Mouse (Mus musculus): ENCODE measurements around the gene Med29. TPM values are rescaled to one million over a fixed set of nuclear protein-coding genes. Genes with fewer than 3 reads are reported as not detected.

Gene Med29
- polyA plus RNA-seq (2014; fragmentation: Illumina TruSeq; extraction: RNeasy Lipid Tissue Mini Kit (QIAGEN cat#74804); ENCODE audit: low replicate concordance) = 1.0 TPM

DNA sequence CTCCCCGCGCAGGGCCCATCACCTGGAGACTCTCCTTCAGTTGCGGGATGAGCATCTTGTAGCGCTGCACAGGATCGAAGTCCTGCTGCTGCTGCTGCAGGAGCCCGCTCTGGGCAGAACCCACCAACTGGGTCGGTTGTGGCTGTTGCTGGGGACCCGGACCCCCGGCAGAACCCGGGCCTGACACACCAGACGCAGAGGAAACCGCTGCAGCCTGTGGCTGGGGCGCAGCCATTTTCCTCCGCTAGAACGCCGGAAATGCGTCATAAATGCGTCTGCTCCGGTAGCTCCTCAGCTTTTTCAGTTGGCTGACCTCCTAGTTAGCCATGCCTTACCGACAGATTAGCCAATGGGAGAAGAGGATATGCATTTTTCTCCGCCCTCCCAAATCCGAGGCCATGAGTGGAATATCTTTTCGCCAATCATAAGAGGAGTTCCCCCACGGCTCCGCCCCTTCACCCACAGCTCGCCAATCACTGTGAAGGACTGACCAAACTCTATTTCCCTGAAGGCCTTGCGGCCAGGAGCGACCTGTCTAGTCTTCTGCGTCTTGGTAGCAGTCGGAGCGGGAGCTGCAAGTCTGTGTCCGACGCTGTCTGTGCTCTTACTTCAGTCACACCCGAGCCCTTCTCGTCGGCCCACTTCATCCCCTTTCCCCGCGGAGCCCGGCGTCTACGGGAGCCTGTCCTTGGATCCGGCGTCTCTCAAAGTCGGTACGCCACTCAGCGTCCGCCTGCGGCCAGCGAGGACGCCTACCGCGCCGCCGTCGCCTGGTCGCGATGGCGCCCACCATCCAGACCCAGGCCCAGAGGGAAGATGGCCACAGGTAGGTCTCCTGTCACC, at the start of gene Med29, which contains the start of gene Paf1:
Med29 (minus strand) TSS at position 280 of the 843 bp plus-strand sequence.
Paf1 (plus strand) TSS at position 523 of the 843 bp plus-strand sequence.

DNA sequence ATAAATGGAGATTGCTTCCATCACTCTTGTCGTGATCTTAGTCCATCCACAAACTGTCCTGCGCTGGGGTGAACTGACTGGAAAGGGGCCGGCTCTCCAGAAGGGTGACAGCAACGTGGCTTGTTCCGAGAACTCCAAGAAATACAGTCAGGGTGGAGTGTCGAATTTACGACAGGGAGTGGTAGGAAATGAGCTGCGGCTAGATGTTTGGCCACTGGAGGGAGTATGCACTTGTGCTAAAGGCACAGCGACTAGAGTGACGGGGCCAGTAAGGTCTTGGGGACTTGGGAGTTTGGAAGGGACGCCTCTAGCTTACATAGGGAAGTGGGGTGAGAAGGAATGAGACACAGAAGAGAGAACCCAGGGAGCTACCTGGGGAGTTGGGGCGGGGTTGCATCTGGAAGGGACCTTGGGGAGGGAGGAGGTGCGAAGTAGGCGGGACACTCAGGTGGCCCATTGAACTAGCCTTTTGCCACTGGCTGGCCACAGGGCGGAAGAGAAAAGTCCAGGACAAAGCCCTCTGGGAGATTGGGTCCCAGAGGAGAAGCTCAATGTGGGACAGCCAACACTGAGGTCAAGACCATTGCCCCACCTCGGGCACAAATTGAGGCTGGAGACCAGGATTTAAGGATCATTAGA, 44.5 kb upstream of the Med29 start, which contains the start of gene Gmfg:
Gmfg (plus strand) TSS at position 516 of the 639 bp plus-strand sequence.

DNA sequence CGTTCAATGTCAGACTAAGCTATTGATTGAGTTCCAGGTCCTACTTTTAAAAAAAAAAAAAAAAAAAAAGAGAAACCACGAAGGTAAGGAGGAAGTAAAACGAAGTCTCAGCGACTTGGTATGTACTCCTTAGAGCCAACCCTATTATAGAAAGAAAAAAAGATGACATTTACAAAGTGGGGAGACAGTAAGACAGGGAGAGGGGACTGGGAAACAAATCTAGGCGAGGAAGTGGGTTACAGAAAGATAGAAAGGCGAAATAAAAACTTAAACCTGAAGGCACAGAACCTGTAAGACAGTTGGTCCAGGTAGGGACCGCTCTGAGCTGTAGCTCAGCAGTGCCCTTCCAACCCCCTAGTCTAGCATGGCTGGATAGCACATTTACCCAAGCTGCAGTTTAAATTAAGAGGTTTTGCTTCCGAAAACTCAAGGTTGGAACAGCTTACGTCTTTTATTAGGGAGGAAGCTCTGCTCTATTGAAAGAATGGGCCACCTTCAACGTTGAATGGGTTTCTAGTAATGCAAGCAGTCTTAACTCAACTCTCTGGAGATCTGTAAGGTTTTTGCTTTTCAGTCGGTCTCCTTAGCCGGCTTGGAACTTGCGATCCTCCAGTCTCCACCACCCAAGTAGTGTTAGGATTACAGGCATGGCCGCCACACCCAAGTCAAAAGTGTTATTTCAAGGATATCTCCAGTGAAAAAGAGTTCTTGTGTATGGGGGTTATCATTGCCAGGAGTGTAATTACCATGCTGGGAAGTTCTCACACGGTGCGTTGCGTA, 12.1 kb downstream of the Med29 start, which contains the start of gene Zfp36:
Zfp36 (minus strand) TSS at position 17 of the 780 bp plus-strand sequence.

DNA sequence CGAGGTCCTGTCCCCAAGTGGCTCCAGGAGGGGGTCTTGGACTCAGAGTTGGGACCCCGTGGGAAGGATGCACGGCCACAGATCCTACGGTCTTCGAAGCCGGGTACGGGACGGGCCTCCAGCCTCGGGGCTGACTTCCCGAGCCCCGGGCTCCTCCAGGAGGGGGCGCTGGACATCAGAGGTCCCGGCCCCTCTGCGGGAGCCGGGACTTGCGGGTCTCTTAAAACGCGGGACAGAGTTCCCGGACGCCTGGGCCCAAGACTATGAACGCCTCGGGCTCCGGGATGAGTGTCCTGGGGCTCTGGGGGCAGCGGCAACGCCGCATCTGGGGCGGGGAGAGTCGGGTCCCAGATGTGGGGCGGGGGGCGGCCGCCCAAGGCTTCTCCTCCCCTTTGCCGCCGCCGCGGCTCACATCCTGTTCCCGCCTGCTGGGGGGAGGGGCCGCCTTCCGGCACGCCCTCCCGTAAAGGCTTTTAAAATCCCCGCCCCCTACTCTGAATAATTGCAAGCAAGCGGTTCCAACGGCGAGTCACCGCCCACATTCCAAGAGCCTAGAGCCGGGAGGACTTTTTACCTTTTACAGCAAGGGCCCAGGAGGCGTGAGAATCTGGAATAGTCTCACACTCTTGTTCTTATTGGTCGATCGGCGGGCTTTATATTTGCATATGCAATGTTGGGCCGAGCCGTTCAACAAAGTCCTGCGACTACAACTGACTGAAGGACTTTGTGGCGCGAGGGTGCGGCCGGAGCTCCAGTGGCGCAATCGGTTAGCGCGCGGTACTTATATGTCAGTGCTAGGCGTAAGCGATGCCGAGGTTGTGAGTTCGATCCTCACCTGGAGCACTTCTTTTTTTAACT, 20.0 kb downstream of the Med29 start, which contains the start of gene Plekhg2:
Plekhg2 (minus strand) TSS at position 349 of the 858 bp plus-strand sequence.

DNA sequence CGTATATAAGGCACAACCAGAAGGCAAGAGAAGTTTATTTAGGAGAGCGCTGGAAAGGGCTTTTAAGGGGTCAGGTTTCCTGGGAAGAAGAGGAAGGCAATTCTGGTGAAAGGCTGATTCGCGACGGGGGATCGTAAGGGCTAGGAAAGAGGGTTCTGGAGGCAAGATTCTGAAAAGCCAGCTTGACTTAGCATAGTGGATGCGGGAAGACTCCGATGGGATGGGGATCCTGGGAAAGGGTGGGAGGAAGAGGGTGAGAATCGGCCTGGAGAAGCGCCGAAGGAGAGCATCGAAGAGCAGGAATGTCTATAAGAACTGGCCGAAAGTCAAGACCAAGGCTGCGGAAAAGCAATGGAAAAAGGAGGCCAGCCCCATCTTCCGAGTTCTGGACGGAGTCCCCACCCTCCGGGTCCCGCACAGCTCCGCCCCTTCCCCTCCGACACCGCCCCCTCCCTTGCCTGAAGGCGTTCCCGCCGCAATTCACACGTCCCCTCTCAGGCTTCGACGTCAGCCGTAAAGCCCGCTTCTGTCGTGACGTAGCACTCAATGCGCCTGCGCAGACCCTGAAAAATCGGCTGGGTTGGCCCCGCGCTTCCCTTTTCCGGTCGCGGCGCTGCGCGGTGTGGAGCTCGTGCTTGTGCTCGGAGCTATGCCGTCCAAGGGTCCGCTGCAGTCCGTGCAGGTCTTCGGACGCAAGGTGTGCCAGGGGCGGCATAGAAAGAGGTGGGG, 42.2 kb downstream of the Med29 start, which contains the start of gene Rps16:
Rps16 (plus strand) TSS at position 498 of the 729 bp plus-strand sequence.

DNA sequence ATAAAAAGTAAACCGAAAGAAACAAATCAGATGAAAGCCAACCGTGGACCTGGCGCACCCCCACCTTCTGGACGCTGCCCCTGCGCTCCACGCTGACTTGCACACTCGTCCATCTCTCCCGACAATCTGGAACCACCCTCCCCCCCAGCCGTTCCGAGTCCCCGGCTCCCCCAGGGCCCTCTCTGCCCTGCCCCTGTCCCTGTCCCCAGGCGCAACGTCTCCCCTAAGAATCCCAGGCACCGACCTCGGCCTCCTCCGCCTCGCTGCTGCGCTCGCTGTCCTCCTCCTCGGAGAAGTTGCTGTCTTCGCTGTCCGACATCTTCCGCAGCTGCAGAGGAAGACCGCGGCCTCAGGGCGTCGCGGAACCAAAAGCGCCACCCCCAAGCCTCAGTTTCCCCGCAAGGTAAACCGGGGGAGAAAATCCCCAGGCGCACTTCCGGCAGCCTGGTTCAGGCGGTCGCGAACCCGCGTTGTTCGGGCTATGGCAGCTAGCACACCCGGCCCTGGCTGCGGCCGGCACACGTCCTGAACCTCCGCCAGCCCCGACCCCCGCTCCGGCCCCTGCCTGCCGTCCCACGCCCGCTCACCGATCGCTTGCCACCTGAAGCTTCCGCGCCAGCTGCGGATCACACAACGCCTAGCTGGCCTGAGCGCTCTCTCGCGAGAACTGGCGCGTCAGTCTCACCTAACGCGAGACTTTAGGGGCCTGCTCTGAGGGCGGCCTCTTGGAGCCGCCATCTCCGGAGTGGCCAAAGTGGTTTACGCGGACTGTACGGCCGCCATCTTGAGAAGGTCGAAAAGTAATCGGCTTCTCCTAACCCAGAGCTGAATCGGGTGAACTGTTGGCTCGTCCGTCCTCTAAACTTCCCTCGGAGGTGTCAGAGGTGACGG, 54.2 kb downstream of the Med29 start, which contains the start of gene Supt5:
Supt5 (minus strand) TSS at position 639 of the 891 bp plus-strand sequence.

Other genes with a start within 250 kb of the Med29 start
- 9.7 TPM for gene Fbl, start 223.0 kb downstream of the Med29 start, polyA plus RNA-seq (2014; fragmentation: Illumina TruSeq; extraction: RNeasy Lipid Tissue Mini Kit (QIAGEN cat#74804); ENCODE audit: low replicate concordance)
- gene Dyrk1b, start 213.2 kb downstream of the Med29 start, polyA plus RNA-seq (2014; fragmentation: Illumina TruSeq; extraction: RNeasy Lipid Tissue Mini Kit (QIAGEN cat#74804); ENCODE audit: low replicate concordance) = 0.19 TPM
- 1.9 TPM for gene Eid2, start 124.8 kb downstream of the Med29 start, polyA plus RNA-seq (2014; fragmentation: Illumina TruSeq; extraction: RNeasy Lipid Tissue Mini Kit (QIAGEN cat#74804); ENCODE audit: low replicate concordance)
- gene Eid2b, start 115.0 kb downstream of the Med29 start, polyA plus RNA-seq (2014; fragmentation: Illumina TruSeq; extraction: RNeasy Lipid Tissue Mini Kit (QIAGEN cat#74804); ENCODE audit: low replicate concordance) = 5.1 TPM
- not detected for gene Selenov, start 101.5 kb downstream of the Med29 start, polyA plus RNA-seq (2014; fragmentation: Illumina TruSeq; extraction: RNeasy Lipid Tissue Mini Kit (QIAGEN cat#74804); ENCODE audit: low replicate concordance)
- not detected for gene Dll3, start 90.5 kb downstream of the Med29 start, polyA plus RNA-seq (2014; fragmentation: Illumina TruSeq; extraction: RNeasy Lipid Tissue Mini Kit (QIAGEN cat#74804); ENCODE audit: low replicate concordance)
- 3.6 TPM for gene Timm50, start 80.6 kb downstream of the Med29 start, polyA plus RNA-seq (2014; fragmentation: Illumina TruSeq; extraction: RNeasy Lipid Tissue Mini Kit (QIAGEN cat#74804); ENCODE audit: low replicate concordance)
- 17.7 TPM for gene Supt5, start 54.0 kb downstream of the Med29 start, polyA plus RNA-seq (2014; fragmentation: Illumina TruSeq; extraction: RNeasy Lipid Tissue Mini Kit (QIAGEN cat#74804); ENCODE audit: low replicate concordance)
- 88.0 TPM for gene Rps16, start 42.1 kb downstream of the Med29 start, polyA plus RNA-seq (2014; fragmentation: Illumina TruSeq; extraction: RNeasy Lipid Tissue Mini Kit (QIAGEN cat#74804); ENCODE audit: low replicate concordance)
- 1.4 TPM for gene Plekhg2, start 20.1 kb downstream of the Med29 start, polyA plus RNA-seq (2014; fragmentation: Illumina TruSeq; extraction: RNeasy Lipid Tissue Mini Kit (QIAGEN cat#74804); ENCODE audit: low replicate concordance)
- 49.2 TPM for gene Zfp36, start 12.5 kb downstream of the Med29 start, polyA plus RNA-seq (2014; fragmentation: Illumina TruSeq; extraction: RNeasy Lipid Tissue Mini Kit (QIAGEN cat#74804); ENCODE audit: low replicate concordance)
- 41.1 TPM for gene Paf1, start 243 bp upstream of the Med29 start, polyA plus RNA-seq (2014; fragmentation: Illumina TruSeq; extraction: RNeasy Lipid Tissue Mini Kit (QIAGEN cat#74804); ENCODE audit: low replicate concordance)
- gene Gmfg, start 44.7 kb upstream of the Med29 start, polyA plus RNA-seq (2014; fragmentation: Illumina TruSeq; extraction: RNeasy Lipid Tissue Mini Kit (QIAGEN cat#74804); ENCODE audit: low replicate concordance) = 12.2 TPM
- not detected for gene Lrfn1, start 59.3 kb upstream of the Med29 start, polyA plus RNA-seq (2014; fragmentation: Illumina TruSeq; extraction: RNeasy Lipid Tissue Mini Kit (QIAGEN cat#74804); ENCODE audit: low replicate concordance)
- gene Ifnl2, start 117.7 kb upstream of the Med29 start, polyA plus RNA-seq (2014; fragmentation: Illumina TruSeq; extraction: RNeasy Lipid Tissue Mini Kit (QIAGEN cat#74804); ENCODE audit: low replicate concordance) = not detected
- not detected for gene Ifnl3, start 130.1 kb upstream of the Med29 start, polyA plus RNA-seq (2014; fragmentation: Illumina TruSeq; extraction: RNeasy Lipid Tissue Mini Kit (QIAGEN cat#74804); ENCODE audit: low replicate concordance)
- 1.0 TPM for gene Sycn, start 148.2 kb upstream of the Med29 start, polyA plus RNA-seq (2014; fragmentation: Illumina TruSeq; extraction: RNeasy Lipid Tissue Mini Kit (QIAGEN cat#74804); ENCODE audit: low replicate concordance)
- gene Nccrp1, start 154.5 kb upstream of the Med29 start, polyA plus RNA-seq (2014; fragmentation: Illumina TruSeq; extraction: RNeasy Lipid Tissue Mini Kit (QIAGEN cat#74804); ENCODE audit: low replicate concordance) = not detected
- gene Samd4b, start 205.4 kb upstream of the Med29 start, polyA plus RNA-seq (2014; fragmentation: Illumina TruSeq; extraction: RNeasy Lipid Tissue Mini Kit (QIAGEN cat#74804); ENCODE audit: low replicate concordance) = 11.0 TPM
- gene Pak4, start 205.5 kb upstream of the Med29 start, polyA plus RNA-seq (2014; fragmentation: Illumina TruSeq; extraction: RNeasy Lipid Tissue Mini Kit (QIAGEN cat#74804); ENCODE audit: low replicate concordance) = 1.1 TPM
- not detected for gene Acp7, start 238.6 kb upstream of the Med29 start, polyA plus RNA-seq (2014; fragmentation: Illumina TruSeq; extraction: RNeasy Lipid Tissue Mini Kit (QIAGEN cat#74804); ENCODE audit: low replicate concordance)